Mouse (Mus musculus) urinary bladder, postnatal 14 days (tissue): Measurements from ENCODE around the gene Ptpro.
"Not testable (repeated sequence)": the region's sequence is repeated elsewhere in the genome, so short reads cannot be mapped to it uniquely, and the experiment has no call there.

Experiments
- DNase-seq: peaks from one replicate; pipeline ENCODE4 v3.0.0; 2021; ENCODE audit warnings: low spot score

Ptpro gene

GRCm38 (mm10) chr6:137386935-137387334, 134.8 kb downstream of the Ptpro start:
- no peak for DNase-seq

DNA sequence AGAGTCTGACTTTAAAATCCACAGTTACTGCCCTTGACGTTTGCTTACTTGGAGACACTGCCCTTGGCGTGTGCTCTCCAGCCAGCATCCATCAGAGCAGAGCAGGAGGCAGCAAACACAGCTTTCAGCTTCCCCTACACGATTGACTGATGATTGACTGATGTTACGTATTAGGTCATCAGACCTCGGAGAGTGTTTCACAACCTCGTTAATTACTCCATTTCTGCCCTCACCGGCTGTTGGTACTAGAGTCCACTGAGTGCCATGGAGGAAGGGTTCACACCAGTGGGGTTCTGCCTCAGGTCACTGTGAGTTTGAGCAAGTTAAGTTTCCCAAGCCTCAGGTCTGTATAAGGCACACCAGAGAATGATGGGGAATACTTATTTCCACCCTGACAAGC, 143.0 kb downstream of the Ptpro start:
- no peak for DNase-seq

DNA sequence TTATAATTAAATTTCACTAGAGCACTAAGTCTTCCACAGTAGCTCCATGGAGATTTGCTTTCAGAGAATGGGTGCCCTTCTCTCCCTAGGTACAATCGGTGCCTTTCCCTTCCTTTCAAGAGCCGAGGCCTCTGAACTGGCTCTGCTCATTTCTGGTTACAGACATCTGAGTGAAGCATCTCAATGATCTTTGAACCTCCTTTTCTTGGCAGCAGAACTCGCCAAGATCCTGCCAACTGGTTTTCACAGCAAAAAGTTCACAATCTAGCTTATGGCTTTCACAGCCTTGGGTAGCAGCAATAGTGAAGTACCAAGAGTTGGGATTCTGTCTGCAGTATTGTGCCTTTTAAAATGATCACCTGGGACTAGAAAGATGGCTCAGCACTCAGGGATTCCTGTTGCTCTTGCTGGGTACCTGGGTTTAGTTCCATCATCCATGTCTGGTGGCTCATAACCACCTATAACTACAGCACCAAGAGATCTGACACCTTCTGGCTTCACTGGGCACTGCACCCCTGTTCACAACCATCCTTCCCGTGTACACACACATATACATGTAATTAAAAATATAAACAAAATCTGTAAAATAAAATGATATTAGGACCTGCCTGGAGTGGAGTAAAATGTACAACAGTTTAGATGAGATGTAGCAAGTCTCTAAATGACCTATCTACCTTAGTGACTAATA, 144.1 kb downstream of the Ptpro start:
- no peak for DNase-seq

GRCm38 (mm10) chr6:137397358-137397757, 145.2 kb downstream of the Ptpro start:
- no peak for DNase-seq

DNA sequence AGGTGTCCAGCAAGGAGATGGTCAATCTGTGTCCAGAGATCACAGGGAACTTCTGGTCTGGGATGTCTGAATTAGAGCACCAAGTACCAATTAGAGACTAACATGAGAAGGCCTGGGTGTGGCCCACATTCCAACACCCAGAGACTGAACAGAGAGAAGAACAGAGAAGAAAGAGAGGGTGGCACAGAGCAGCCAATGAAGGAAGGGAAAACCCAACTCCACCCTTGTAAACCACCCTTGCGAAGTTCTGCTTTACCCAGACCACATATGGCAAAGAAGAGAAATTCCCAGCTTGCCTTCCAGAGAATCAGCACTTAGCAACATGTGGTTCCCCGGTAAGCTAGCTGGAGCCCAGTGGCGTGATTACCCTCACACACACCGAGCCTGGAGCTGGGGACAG, 152.1 kb downstream of the Ptpro start:
- DNase-seq, result no peak

- DNase-seq, result no peak
Measured at GRCm38 (mm10) chr6:137405690-137406089, 153.6 kb downstream of the Ptpro start.

GRCm38 (mm10) chr6:137410510-137410909, 158.4 kb downstream of the Ptpro start:
- no peak for DNase-seq

DNA sequence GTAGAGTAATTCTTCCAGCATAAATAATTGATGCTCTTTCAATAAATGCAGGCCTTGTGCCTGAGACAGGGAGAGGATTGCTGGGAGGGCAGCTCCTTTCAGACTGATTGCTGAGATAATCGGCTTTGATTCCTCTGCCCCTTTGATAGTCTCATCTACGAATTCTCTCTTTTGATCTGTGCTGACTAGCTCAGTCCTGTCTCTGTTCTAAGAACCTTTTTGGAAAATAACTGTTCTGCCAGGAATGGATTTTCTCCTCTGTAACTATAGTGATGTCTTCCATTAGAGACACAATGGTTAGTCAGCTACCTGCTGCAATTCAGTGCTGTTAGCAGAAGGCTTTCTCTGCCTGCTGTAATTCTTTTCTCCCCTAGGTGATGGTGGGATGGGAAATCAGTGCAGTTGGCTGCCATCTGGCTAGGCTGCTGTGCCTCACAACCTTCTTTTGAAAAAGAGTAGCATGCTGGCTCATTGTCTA, 159.8 kb downstream of the Ptpro start:
- DNase-seq, result no peak

DNA sequence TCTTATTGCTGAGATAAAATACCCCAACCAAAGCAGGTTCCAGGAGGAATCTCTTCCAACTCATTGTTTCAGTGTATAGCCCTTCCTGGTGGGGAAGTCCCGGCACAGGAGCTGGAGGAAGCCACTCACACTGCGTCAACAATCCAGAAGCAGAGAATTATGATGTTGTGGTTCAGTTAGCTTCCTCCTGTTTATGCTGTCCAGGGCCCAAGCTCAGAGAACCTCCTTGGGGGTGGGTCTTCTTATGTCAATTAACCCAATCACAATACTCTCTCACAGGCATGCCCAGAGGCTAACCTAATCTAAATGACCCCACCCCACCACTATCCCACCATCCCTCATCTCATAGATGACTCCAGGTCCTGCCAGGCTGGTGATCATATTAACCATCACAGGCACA, 160.9 kb downstream of the Ptpro start:
- DNase-seq, result no peak

DNA sequence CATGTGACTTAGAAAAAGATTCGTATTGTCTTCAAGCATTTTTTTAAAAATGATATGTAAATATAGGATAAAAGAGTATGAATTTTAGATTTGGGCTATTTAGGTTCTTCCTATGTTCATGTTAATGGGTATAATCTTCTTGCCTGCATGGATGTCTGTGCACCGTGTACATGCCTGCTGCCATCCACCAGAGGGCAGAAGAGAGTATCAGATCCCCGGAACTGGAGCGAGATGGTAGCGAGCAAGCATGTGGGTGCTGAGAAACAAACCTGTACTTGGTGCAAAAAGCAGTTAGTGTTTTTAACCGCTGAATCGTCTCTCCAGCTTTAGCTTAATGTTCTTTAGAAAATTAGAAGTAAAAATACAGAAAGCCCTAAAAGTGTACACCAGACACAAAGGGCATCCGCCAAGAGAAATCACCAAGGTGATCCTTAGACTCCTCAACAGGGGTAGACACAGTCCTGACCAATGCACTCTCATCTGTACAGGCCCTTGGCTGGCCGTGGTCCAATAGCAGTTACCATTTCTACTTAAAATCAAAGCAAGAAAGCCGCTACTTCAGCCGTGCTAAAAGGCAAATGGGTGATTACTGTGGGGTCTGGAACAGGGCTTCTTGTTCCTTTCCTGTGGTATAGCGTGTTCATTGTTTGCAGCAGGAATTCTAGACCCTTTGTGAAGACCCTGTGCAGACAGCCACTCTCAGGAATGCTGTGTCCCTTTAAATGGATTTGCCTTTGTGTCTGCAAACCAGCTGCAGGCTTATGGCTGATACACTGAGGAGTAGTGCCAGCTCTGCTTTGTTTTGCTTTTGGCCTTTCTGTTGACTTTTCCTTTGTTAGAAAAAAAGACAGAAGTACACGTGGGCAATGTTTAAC, 162.6 kb downstream of the Ptpro start:
- peak; percentile 37 for DNase-seq

DNA sequence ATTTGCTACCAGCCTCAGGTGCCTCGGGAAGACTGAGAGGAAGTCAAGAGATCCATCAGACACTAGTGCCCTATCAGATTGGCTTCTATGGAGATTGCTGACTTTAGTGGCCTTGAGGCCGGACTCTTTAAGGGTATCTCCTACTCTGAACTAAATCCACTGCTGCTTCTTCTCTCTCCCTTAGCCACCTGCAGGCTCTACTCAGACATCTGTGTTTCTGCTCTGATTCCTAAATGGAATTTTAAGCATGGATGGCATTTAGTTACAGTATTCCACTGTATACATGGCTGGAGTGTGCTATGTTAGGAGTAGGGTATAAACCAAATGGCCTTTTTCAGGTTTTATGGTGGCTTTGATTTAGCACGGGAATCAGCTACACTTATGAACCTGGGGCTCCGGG, 170.7 kb downstream of the Ptpro start:
- DNase-seq, result no peak

- DNase-seq, result no peak
Measured at GRCm38 (mm10) chr6:137423830-137424229, 171.7 kb downstream of the Ptpro start.

- no peak for DNase-seq
Measured at GRCm38 (mm10) chr6:137425500-137426432, 173.6 kb downstream of the Ptpro start.

DNA sequence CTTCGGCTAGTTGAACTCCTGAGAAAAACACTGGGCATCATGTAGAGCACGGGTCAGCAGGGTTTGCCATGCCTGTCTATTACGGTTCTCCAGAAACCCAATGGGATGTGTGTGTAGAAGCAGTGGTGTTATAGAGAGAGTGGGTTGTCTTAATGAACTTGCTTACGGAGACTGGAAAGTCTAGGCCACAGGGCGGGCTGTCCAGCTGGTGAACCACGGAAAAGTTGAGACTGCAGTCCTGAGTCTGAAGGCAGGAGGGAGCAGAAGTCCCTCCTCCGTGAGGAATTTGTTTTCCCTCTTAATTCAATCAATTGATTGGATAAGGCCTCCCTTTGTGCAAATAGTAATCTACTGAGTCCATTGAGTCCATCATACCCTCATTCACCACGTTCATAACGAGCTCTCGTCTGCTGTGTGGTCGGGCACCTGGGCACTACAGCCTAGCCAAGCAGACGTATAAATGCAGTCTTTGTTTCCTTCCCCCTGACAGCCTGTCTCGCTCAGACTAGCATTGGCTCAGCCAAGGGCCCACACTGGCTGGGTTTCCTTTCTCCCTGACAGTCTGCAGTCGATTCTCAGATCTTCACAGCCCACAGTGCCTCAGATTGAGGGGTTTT, 181.5 kb downstream of the Ptpro start:
- DNase-seq, result no peak

DNA sequence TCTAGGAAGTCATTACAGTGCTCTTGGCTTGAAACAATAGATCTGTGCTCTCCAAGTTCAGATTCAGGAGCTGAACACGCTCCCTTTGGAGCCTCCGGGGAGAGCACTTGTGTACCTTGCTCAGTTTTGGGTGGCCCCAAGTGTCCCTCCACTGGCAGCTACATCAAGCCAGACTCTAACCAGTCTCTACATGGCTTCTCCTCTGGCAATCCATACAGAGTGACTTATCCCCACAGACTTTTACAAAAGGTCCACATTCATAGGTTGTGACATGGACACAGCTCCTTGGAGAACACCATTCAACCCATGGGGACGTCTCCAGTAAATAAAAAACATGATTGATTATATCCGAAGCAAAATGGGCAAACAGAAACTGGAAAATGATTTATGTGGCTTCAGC, 185.4 kb downstream of the Ptpro start:
- no peak for DNase-seq

DNA sequence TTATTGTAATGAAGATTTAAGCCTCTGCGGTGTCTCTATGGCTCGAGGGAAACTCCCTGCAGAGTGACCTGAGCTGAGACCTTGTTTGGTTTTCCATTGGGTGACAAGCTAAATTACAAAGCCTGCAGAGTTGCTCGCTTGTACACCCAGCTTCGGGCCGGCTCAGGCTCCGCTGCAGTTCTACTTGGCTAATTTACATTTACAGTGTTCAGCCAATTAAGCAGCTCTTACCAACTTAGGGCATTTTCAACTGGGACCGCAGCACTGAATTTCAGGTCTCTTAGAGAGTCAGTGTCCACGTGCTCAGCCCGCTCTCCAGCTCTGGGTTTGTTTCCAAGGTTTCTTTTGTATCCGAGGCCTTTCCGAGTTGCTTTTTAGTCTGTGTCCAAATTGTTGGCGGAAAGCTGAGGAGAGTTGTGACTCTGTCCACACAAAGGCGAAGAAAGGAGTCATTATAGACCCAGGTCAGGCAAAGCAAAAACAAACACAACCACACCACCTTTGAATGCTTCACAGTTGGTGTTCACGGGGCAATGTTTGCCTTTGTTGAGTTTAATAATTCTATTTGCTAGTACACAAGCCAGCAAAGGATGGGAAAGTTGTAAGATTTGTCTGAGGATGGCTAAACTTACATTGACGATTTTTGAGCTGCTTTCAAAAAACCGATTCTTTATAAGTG, 185.9 kb downstream of the Ptpro start:
- no peak for DNase-seq

- DNase-seq, result no peak
Measured at GRCm38 (mm10) chr6:137440559-137441486, 188.7 kb downstream of the Ptpro start.

GRCm38 (mm10) chr6:137443089-137443488, 191.0 kb downstream of the Ptpro start:
- no peak for DNase-seq

DNA sequence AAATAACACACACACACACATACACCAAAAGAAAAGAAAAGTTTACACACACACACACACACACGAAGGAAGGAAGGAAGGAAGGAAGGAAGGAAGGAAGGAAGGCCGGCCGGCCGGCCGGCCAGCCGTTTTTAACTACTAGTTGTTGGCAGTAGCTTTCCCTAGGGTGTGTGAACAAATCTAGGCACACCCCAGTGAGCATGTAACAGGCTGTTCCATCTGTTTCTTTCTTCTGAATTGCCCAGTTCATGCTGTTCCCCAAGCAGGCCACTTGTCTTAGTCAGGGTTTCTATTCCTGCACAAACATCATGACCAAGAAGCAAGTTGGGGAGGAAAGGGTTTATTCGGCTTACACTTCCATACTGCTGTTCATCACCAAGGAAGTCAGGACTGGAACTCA, 194.0 kb downstream of the Ptpro start:
- not testable (repeated sequence) for DNase-seq

DNA sequence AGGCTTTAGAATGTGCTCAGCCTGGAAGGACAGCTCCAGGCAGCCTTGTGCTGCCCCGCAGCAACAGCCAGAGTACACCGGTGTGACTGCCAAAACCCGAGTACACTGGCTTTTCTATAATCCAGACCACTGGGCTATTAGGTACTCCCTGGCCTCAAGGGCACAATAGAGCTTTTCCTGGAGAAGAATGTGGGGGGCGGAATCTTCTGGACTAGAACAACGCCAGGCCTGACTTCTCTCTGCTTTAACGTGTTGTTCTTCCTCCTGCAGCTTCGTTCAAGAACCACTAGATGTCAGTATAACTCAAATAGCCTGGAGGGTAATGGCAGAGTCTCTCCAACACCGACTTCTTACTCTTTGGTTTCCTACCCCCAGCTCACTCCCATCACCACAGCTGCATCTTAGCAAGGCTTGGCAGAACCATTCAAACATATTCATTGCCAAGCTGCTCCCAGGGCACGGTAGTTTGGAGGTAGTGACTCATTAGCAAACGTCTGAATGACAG, 203.5 kb downstream of the Ptpro start:
- DNase-seq, result peak; percentile 49
